Mouse (Mus musculus): ENCODE measurements at regions not wholly inside any gene's neighbourhood (a gene's known extent, or its start where the extent isn't known, plus 50 kb on each side); places are given as distances from the start of the nearest gene placed in this dataset.

DNA sequence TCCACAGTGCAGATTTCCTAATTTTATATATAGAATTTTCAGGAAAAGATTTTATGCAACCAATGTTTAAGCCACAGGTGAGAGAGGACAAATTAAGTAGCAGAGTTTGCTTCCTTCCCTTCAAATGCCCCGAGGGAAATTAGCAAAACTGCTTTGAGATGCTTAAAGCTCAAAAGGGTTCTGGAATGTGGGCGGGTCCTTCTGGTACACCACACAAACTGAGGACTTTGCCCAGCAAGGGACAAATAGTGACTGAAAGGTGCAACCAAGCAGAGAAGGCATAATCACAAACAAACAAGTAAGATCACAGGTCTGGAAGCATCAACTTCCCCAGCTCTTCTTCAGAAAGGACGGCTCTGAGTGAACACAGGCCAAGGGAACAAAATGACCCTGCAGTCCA is 476.4 kb upstream of the Adamts5 start:
- TF ChIP-seq CTCF (IDR thresholded peaks at IDR 0.05; ENCODE audit: extremely low read depth, insufficient read length, insufficient replicate concordance, low read depth, low read length): no peak
- no peak for TF ChIP-seq POLR2A (IDR thresholded peaks at IDR 0.05; ENCODE audit: low read depth, low read length)
